Mouse (Mus musculus): ENCODE data around the gene Ift80. TPM values are rescaled to one million over a fixed set of nuclear protein-coding genes. Genes with fewer than 3 reads are reported as not detected.
A peak's percentile ranks its signal among the peaks of the same experiment; 100 is the strongest.

Gene Ift80
- total and polyA plus RNA-seq, 3 experiments: 4.6 to 8.4 TPM; not detected in 1

DNA sequence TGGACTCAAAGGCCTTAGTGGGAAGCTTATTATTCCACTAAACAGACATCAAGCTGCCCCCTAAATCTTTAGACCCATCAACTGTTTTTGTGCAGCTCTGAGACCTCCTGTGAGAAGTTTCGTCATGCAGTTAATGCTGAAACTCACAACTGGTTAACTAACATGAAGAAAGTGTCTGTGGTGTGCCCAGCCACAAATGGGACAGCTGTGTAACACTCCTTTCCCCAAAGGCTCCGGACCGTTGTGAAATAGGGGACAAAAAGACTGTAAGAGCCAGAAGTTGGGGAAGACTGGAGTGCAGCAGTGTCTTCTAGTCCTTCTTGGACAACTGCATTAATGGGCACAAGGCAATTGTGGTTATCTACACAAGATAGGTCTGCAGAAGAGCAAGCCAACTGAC is 47.0 kb downstream of the Ift80 start:
- H3K79me2 ChIP-seq (ENCODE audit: control insufficient read depth, insufficient read depth, low read length, poor library complexity): no peaks in the 10 kb centered on the region
- TF ChIP-seq ZNF384 (IDR thresholded peaks at IDR 0.05; ENCODE audit: low read depth, low read length): no peak
- no peak for TF ChIP-seq USF2 (IDR thresholded peaks at IDR 0.05; ENCODE audit: borderline replicate concordance in 1 of 2, insufficient read depth in 1 of 2, low read depth in 1 of 2, low read length in 2 of 2)
- no peak for TF ChIP-seq GABPA (IDR thresholded peaks at IDR 0.05; ENCODE audit: low read depth, low read length)
- TF ChIP-seq MYB (IDR thresholded peaks at IDR 0.05; ENCODE audit: low read depth, low read length): no peak
- TF ChIP-seq UBTF (IDR thresholded peaks at IDR 0.05; ENCODE audit: borderline replicate concordance, insufficient read depth, low read depth, low read length): no peak
- TF ChIP-seq BHLHE40 (IDR thresholded peaks at IDR 0.05; ENCODE audit: borderline replicate concordance, low read depth, low read length): no peak
- no peaks in the 10 kb centered on the region; a peak in 1 of 4 replicates for H3K4me1 ChIP-seq (ENCODE audit: control insufficient read depth in 1 of 2, insufficient read depth in 2 of 2, low read length in 2 of 2)
- H3K27me3 ChIP-seq (ENCODE audit: control insufficient read depth in 1 of 2, insufficient read depth in 2 of 2, low read length in 2 of 2): no peaks in the 10 kb centered on the region
- no peak overlapping the region for H3K4me3 ChIP-seq (ENCODE audit: control insufficient read depth in 1 of 2, insufficient read depth in 1 of 2, low read depth in 2 of 2, low read length in 2 of 2)
- no peak overlapping the region for H3K27ac ChIP-seq (ENCODE audit: control insufficient read depth, low read depth, low read length)
- no peaks in the 10 kb centered on the region; a peak in 1 of 4 replicates for H3K36me3 ChIP-seq (ENCODE audit: control insufficient read depth in 1 of 2, insufficient read depth in 2 of 2, low read length in 2 of 2)
- H3K9ac ChIP-seq (ENCODE audit: control insufficient read depth, low read depth, low read length, poor library complexity, severe bottlenecking): no peak overlapping the region
- no peaks in the 10 kb centered on the region for H3K9me3 ChIP-seq (replicated peaks; ENCODE audit: insufficient read depth, low read length)
- no peak for DNase-seq (ENCODE audit: low read depth, low spot score)

- Histone ChIP-seq H3K4me1 (ENCODE audit: control insufficient read depth in 1 of 2, insufficient read depth in 2 of 2, low read length in 2 of 2) (peaks cover 2 to 5% of the 10 kb centered on the region in 2 experiments), H3K27me3 (ENCODE audit: control insufficient read depth in 1 of 2, insufficient read depth in 2 of 2, low read length in 2 of 2) (no peaks in the 10 kb centered on the region), H3K4me3 (ENCODE audit: control insufficient read depth in 1 of 2, insufficient read depth in 1 of 2, low read depth in 2 of 2, low read length in 2 of 2) (no peak overlapping the region), H3K36me3 (ENCODE audit: control insufficient read depth in 1 of 2, insufficient read depth in 2 of 2, low read length in 2 of 2) (peaks cover 0 to 5% of the 10 kb centered on the region in 2 experiments; a peak in 2 of 4 replicates), H3K79me2 (ENCODE audit: control insufficient read depth, insufficient read depth, low read length, poor library complexity) (no peaks in the 10 kb centered on the region), H3K9me3 (replicated peaks; ENCODE audit: insufficient read depth, low read length) (no peaks in the 10 kb centered on the region), H3K9ac (ENCODE audit: control insufficient read depth, low read depth, low read length, poor library complexity, severe bottlenecking) (no peak overlapping the region), H3K27ac (ENCODE audit: control insufficient read depth, low read depth, low read length) (no peak overlapping the region)
- no peak for DNase-seq (ENCODE audit: low read depth, low spot score)
- no peak for TF ChIP-seq JUND (IDR thresholded peaks at IDR 0.05; ENCODE audit: low read depth, low read length)
- no peak for TF ChIP-seq RAD21 (IDR thresholded peaks at IDR 0.05; ENCODE audit: low read depth, low read length)
- no peak for TF ChIP-seq TAL1 (IDR thresholded peaks at IDR 0.05; ENCODE audit: low read length)
- TF ChIP-seq ETS1 (IDR thresholded peaks at IDR 0.05; ENCODE audit: low read depth, low read length): no peak
Measured at GRCm38 (mm10) chr3:68956454-68956853, 47.9 kb downstream of the Ift80 start.

GRCm38 (mm10) chr3:68954487-68954886 is 49.9 kb downstream of the Ift80 start:
- DNase-seq (ENCODE audit: low read depth, low spot score): peak; percentile 83
- TF ChIP-seq MYB (IDR thresholded peaks at IDR 0.05; ENCODE audit: low read depth, low read length) (no peak), CTCF (IDR thresholded peaks at IDR 0.05 in 2 of 3, conservative IDR thresholded peaks at IDR 0.05 in 1 of 3; ENCODE audit: control insufficient read depth in 1 of 3, insufficient read depth in 1 of 3, low read depth in 2 of 3, low read length in 3 of 3, poor library complexity in 1 of 3, severe bottlenecking in 1 of 3) (peak; percentile 38 to 88 (median 73); a peak in 5 of 6 replicates), MAX (IDR thresholded peaks at IDR 0.05; ENCODE audit: low read length) (no peak), MAFK (IDR thresholded peaks at IDR 0.05; ENCODE audit: borderline replicate concordance, low read depth, low read length) (no peak), CHD1 (IDR thresholded peaks at IDR 0.05; ENCODE audit: low read depth, low read length) (no peak), ELF1 (IDR thresholded peaks at IDR 0.05; ENCODE audit: low read depth, low read length) (peak; percentile 21; the same call in 1 of the 2 replicates), SMC3 (IDR thresholded peaks at IDR 0.05; ENCODE audit: low read depth, low read length) (peak; percentile 69), ZNF384 (IDR thresholded peaks at IDR 0.05; ENCODE audit: low read depth, low read length) (peak; percentile 74), EP300 (IDR thresholded peaks at IDR 0.05; ENCODE audit: low read depth in 1 of 2, low read length in 2 of 2) (0 out of 4 replicates have a peak, but pooled peaks of 1 of the 2 experiments have one; percentile 40), UBTF (IDR thresholded peaks at IDR 0.05; ENCODE audit: borderline replicate concordance, insufficient read depth, low read depth, low read length) (no peak), SIN3A (IDR thresholded peaks at IDR 0.05; ENCODE audit: low read length) (peak; percentile 32; the same call in 1 of the 2 replicates), RAD21 (IDR thresholded peaks at IDR 0.05; ENCODE audit: low read depth, low read length) (peak; percentile 80), BHLHE40 (IDR thresholded peaks at IDR 0.05; ENCODE audit: borderline replicate concordance, low read depth, low read length) (0 out of 2 replicates have a peak, but pooled peaks have one; percentile 21), MYC (IDR thresholded peaks at IDR 0.05; ENCODE audit: low read depth, low read length) (0 out of 2 replicates have a peak, but pooled peaks have one; percentile 50), ZC3H11A (IDR thresholded peaks at IDR 0.05; ENCODE audit: low read depth, low read length) (peak; percentile 63), GATA1 (IDR thresholded peaks at IDR 0.05; ENCODE audit: low read depth, low read length) (peak; percentile 74)

More at GRCm38 (mm10) chr3:68954487-68954886, 49.9 kb downstream of the Ift80 start:
- H3K36me3 ChIP-seq (ENCODE audit: control insufficient read depth in 1 of 2, insufficient read depth in 2 of 2, low read length in 2 of 2): peaks cover 0 to 10% of the 10 kb centered on the region in 2 experiments; a peak in 2 of 4 replicates
- H3K27me3 ChIP-seq (ENCODE audit: control insufficient read depth in 1 of 2, insufficient read depth in 2 of 2, low read length in 2 of 2): no peaks in the 10 kb centered on the region
- no peak overlapping the region for H3K27ac ChIP-seq (ENCODE audit: control insufficient read depth, low read depth, low read length)
- H3K9ac ChIP-seq (ENCODE audit: control insufficient read depth, low read depth, low read length, poor library complexity, severe bottlenecking): no peak overlapping the region
- H3K9me3 ChIP-seq (replicated peaks; ENCODE audit: insufficient read depth, low read length): no peaks in the 10 kb centered on the region
- no peak overlapping the region for H3K4me3 ChIP-seq (ENCODE audit: control insufficient read depth in 1 of 2, insufficient read depth in 1 of 2, low read depth in 2 of 2, low read length in 2 of 2)
- no peaks in the 10 kb centered on the region for H3K79me2 ChIP-seq (ENCODE audit: control insufficient read depth, insufficient read depth, low read length, poor library complexity)
- H3K4me1 ChIP-seq (ENCODE audit: control insufficient read depth in 1 of 2, insufficient read depth in 2 of 2, low read length in 2 of 2): peaks cover 3 to 7% of the 10 kb centered on the region in 2 experiments
